Mouse (Mus musculus) frontal cortex, postnatal 36 days (tissue): Measurements from ENCODE around the gene Mindy4.

Experiments
- DNase-seq, 2 experiments: peaks; one replicate each; pipeline ENCODE4 v3.0.0; 2022; ENCODE audit warnings: low spot score in 2 of 2

Gene Mindy4

DNA sequence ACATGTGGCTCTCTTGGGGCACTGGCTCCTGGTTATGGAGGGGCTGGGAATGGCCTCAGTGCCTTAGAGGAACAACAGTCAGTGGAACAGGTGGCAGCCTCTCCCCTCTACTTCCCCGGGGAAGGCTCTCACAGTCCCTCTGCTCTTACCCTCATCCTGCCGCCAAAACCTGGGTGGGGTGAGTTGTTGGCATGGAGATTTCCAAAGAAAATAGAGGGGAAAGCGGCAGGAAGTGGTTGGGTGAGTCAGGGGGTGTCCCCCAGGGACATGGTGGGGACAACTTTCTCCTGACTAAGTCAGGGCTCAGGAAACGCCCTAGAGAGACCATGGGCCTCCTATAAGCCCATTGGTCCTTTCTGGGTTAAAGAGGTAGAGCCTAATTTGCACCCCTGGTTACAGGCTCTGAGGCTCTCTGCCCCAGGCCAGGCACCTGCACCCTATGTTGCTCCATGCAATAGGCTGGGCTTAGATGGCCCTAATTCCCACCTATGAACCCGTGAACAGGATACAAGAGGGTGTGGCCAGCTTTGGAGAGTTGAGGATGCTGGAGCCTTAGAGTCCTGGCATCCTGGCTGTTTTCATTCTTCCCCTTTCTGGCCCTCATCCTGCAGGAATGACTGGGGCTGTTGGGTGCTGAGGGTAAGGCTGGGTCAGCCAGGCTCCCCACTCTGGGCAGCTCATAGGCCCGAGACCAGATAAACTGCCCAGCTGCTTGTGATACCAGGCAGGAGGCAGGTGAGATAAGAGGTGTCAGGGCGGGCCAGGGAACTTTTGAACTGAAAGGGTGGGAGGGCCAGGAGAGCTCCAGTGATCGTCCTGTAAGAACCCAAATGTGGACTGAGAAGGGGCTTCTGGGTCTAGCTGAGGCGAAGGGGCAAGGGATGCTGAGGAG, 136.0 kb downstream of the Mindy4 start:
- no peak for DNase-seq

DNA sequence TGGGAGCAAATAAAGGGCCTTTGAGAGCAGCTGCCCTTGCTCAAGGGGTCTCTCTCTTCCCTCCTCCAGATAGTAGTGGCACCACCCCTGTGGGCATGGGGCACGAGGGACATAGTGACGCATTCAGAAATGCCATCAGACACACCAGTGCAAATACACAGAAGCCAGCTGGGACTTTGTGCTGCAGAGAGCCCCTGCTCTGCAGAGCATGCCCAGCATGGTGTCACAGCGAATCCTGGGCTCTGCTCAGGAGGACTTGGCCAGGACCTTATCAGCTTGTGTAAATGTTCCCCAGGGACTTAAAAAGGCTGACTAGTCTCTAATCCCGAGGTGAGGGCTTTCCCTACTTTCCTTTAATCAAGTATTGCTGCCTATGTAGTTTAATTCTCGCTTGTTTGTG, 138.5 kb downstream of the Mindy4 start:
- DNase-seq, result no peak

DNA sequence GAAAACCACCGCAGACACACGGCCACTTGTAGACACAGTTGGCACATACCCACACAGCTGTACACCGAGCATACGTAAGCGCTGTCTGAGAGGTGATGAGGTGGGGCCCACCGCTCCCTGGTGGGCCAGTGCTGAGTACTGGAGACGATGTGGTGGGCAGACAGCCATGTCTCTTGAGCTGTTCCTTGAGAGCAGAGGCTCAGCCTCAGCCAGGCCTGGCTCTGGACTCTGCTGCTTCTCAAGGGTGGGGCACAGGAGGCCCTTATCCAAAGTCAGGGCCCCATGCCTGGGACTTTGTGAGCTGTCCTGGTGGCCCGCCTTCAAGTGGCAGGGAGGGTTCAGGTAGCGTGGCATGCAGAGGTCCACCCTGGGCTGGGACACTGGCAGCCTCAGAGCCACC, 139.1 kb downstream of the Mindy4 start:
- DNase-seq, result no peak

DNA sequence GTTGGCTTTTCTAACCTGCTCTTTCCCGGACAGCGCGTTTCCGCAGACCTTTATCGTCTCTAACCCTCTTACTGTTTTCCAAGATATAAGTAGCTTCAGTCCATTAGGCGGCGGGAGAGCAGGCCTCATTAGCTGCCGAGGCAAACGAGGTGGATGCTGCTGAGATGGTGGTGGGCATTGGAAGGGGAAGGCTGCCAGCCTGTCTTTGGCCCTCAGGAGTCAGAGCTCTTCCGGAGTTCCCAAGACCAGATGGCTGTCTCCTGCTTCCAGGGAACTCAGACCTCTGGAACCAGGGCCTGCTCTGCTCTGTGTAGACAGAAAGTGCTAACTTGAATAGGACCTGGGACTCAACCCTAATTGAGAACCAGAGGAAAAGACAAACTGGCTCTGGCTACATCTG, 140.3 kb downstream of the Mindy4 start:
- no peak for DNase-seq

DNA sequence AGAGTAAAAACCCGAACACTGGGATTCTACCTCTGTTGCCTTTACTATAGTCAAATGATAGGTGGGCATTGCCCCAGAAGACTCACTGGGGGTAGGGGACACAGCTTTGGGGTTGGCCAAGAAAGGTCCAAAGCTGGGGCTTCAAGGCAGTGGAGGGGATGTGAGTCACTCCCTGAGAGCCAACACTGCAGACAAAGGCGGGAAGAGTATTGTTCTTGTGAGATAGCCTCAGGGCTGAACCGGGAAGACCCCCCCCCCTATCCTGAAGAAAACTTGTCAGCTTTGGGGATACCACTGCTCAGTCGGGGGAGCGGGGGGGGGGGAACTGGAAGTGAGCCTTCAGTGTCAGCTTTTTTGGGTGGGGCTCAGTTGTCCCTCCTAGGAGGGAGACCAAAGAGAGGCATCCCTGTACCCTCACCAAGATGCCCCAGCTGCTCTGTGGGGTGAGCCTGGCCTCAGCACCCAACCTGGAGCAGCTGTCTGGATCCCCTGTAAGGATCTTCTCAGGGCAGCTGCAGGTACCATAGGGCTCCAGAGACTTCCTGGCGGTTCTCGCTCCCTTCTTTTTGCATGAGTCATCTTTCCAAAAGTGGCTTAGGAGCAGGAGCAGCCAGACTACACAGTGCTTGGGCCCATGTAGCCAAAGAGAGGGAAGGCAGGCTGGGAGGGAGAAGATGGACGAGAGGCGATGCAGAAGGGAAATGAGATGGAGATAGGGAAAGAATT, 141.3 kb downstream of the Mindy4 start:
- peak in 1 of 2 experiments; percentile 26 for DNase-seq

DNA sequence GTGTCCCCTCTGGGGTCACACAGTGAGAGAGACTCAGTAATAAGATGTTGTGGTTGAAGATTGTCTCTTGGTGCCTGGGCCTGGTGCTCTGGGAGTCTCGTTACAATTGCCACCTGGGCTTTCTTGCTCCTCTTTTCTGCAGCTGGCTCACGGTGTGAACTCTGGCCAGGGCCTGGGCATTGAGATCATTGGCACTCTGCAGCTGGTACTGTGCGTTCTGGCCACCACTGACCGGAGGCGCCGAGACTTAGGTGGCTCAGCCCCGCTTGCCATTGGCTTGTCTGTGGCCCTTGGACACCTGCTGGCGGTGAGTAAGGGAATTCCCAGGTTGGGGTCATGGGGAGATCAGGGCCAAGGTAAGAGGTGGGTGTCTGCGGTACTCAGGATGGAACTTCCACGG, 142.1 kb downstream of the Mindy4 start:
- DNase-seq, result no peak

DNA sequence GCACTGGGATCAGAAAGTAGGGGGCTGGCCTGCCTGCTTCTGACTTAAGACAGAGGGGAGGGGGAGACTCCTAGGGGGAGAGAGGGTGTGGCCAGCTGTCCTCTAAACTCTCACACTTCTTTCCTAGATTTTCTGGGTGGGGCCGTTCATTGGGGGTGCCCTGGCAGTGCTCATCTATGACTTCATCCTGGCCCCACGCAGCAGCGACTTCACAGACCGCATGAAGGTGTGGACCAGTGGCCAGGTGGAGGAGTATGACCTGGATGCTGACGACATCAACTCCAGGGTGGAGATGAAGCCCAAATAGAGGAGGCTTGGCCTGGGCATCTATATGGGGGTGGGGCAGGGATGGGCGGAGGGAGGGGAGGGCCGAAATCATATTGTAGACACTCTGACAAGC, 143.3 kb downstream of the Mindy4 start:
- DNase-seq, result no peak

DNA sequence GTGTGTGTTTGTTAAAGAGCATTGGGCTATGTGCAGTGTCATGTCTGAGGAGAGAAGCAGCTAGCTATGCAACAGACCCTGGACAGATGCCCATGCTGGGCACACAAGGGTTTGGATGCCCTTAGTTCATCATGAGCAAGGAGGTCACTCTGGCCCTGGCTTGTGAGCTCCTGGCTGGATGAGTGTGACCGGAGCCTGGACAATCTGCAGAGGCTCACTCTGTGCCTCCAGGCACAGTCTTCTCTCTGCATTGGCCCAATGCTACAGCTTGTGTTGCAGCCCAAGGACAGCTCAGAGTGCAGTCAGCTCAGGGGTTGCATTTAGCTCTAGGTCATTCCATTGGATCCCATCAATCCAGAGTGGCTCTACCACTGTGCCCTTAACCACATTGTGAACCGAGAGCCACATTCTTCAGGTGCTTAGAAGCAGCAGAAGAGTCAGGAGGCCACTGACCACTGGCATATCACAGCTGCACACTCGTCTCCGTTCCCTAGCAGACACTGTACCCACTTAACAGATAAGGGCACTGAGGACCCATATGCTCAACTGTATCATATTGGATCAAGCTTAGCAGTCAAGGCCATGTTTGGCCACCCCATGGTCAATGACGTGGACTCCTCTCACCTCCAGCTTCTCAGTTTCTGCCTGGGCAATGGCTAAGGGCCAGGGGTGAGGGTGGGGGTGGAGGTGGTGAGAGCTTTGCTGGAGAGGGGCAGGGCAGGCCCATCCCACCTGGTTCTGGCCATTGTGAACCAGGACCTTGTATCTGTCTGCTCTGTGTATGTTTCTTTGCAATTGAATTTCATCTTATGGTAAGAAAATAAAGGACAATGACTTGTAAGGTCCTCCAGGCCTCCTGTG, 144.8 kb downstream of the Mindy4 start:
- no peak for DNase-seq

DNA sequence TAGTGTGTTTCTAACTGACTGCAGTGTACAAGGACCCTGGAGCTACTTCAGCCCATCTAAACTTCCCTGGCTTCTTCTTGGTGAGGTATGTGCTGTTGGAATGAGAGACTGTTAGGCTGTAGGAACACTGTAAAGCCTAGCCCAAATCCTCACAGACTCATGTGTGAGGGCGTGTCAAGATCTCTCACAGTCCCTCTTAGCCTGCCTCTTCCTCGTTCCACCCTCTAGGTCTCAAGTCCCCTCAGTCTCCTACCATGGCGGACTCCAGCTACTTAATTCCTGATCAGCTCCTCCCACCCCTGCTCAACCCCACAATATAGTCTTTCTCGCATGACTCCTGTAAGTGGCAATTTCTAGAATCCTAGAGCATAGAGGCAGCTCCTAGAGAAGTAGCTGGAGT, 146.0 kb downstream of the Mindy4 start:
- DNase-seq, result no peak

DNA sequence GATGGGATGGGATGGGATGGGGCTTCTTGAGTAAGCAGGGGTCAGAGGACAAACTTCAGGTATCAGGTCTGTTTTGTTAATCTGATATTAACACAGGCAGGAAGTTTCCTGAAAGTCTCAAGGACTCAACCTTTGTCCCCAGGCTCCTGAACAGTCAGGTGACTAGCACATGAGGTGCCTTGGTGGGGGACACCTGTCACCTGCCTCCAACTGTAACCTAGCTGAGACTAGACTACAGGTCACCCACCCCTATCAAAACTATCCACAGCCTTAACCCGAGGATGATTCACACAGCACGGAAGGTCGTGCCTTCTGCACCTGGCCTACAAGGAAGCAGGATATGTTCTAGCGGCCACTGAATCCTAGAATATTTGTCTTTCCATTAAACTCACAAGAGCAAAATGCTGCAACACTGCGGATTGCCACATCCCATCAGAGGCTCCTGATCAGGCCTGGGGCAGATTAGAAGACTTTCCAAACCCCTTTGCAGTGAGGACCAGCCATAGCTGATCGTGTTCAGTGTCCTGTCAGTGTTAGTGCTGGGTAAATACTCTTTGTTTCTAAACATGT, 147.3 kb downstream of the Mindy4 start:
- DNase-seq, result no peak

DNA sequence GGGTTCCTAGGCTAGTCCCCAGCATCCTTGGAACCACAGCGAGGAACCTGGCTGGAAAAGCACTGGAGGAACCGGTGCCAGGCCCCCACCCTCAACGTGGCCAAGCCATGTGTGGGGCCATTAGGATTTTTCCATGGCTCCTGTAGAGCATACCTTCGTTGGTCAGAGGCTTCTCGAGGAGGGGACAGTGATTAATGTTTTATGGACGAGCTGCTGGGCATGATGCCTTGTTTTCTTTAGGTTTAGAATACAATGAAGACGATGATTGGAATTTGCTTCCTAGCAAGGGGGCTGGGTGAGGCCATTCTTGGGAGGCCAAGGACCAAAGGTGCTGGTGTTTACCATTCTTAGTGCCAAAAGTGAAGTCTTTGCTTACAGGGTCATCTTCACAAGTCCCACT, 148.5 kb downstream of the Mindy4 start:
- no peak for DNase-seq

DNA sequence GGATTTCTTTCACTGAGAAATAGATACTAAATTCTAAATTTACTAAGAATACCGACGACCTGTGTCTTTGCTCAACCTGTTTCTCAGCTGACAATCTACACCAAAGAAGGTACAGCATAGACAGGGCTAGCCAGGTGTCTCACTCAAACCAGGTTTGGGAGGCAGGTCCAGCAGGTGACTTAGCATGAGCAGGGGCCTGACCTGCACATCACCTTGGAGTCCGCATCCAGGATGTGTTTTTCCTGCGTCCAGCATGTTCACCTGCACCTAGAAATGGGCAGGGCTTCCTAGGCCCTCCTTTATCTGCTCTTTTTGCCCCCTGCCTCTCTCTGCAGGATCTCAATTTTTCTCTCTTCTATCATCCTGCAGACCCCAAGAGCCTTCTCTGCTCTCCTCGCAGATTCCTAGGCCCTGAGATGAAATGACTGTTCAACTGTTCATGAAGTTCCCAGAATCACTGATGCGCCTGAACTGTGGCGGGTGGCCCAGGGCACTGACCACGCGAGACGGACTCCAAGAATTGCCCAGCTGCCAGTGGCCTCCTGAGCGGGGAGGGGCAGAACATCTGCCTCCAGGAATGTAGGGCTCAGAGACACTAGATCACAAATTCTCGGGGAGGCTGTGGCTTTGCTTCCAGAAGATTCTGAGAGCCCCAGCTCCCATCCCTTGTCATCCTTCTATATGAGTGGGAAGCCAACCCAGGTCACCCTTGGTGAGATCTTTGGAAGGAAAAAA, 150.7 kb downstream of the Mindy4 start:
- no peak for DNase-seq

DNA sequence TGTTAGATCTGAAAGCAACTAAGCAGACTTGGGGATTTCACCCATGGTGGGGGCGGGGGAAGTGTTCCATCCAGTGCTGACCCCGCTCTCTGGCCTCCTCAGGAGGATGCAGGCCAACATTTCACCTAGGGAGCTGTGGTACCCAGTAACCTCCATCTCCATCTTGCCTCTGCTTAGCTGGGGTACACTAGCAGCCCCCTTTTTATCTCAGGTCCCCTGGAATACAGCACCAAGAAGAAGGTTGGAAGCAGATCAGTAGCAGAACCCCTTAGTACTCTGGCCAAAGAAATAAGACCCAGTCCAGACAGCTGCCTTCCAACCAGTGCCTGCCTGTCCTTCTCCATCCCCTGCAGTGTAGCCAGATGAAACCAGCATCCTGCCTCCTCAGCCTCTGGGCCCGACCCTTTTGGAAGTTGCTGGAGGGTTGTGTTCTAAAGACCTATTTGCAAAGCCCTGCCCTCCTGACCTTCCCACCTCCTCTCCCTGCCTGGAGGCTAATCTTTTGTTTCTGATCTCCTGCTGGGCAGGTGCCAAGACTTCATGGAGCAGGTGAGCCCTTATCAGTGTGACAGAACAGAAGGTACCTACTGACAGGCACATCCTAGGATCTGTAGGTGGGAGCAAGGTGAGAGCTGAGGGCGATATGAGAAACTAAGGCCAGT, 151.4 kb downstream of the Mindy4 start:
- no peak for DNase-seq

DNA sequence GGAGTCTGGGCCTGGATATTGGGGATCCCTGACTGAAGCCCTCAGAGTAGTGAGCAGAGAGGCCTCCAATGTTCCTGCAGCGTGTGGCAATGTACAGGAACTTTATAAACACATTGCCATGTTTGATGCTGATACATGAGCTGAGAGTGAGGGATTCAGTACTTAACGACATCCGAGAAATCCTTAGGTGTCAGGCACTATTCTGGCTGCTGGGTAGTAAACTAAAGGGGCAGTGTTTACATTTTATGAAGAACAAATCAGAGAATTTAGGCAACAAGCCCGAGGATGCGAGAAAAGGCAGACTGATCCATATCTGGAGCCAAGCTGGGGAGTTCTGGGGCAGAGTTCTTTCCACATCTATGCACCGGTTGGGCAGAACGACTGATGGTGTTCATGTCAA, 152.4 kb downstream of the Mindy4 start:
- no peak for DNase-seq

DNA sequence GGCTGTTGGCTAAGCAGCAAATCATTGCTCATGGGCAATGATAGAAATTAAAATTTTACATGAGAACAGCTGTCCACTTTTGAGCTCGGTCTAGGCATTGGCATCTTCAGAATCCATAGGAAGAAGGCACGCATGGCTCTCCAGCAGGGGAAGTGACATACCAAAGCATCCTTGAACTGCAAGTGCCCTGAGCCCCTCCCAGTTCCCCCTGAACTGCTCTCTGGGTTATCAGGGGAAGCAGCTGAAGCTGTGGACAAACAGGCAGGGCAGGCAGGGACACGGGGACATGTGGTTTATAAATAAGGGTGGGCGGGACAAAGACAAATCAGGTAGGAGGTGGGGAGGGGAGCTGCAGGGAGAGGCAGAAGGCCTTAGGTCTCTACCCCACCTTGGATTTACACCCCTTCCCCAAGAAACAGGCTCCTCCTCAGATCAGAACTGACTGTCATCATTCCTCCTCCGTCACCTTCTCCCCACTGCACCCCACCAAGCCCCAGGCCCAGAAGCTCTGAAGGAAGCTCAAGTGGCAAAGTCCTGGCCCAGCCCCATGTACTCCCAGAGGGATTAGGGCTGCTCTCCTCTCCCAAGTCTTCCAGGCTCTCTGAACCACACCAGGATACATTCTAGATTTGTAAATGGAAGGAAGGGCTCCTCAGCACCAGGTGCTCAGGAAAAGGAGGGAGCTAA, 153.0 kb downstream of the Mindy4 start:
- no peak for DNase-seq

DNA sequence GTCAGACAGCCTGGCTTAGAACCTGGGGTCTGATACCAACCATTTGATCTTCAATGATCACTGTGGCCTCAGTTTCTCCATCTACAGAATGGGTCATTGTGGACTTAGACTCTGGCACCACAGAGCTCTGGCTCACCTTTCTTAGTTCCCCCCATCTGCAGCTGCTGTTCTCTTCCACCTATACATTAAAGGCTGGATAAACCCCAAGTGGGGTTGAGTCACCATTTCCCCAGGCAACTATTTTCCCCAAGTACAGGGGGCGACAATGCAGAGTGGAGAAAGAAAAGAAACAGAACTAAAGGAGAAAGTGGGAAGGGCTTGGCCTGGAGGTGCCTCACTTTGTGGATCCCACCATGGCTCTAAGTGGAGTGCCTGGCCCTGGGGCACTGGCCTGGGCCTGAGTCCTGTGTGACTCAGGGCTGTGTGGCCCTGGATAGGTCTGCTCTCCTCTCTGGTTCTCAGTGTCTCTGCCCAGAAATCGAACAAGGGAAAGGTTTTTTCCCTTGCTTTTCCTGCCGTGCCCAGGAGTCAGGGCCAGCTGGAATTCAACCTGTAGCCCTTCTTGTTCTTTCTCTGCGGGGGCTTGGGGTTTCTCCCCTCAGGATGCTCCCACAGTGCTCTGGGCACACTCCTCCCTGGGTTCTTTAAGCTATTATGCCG, 153.9 kb downstream of the Mindy4 start:
- DNase-seq, result no peak

DNA sequence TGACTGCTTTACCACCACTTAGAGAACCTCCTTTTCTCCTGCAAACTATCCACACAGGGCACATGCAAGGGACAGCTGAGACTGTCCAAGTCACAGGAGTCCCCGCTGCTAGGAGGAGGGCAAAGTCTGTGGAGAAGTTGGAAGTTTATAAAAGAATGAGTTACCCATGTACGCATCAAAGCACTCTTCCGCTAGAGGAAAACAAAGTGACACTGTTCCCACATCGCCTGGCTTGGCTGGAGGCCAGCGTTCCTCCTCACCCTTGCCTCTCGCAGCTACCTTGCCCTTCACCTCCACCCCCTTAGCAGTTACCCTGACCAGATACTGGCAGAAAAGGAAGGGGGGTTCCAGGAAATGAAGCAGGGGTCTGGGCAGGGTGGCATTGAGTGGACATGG, 154.5 kb downstream of the Mindy4 start:
- no peak for DNase-seq

DNA sequence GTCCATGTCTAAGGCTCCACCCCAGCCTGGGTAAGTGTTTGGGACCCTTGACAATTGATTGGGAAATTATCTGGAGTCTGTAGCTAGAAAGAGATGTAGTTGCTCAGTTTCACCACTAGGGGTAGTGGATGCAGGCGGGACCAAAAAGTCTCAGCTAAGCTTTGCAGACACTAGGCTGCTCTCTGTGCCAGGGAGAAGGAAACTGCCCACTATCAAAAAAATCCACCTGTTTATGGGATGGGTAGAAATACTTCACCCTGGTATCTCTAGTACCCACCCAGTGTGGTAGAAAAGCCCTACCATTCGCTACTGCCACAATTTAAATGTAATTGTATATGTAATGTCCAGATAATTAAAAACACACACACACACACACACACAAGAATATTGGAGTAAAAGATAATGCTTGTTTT, 155.6 kb downstream of the Mindy4 start:
- no peak for DNase-seq

DNA sequence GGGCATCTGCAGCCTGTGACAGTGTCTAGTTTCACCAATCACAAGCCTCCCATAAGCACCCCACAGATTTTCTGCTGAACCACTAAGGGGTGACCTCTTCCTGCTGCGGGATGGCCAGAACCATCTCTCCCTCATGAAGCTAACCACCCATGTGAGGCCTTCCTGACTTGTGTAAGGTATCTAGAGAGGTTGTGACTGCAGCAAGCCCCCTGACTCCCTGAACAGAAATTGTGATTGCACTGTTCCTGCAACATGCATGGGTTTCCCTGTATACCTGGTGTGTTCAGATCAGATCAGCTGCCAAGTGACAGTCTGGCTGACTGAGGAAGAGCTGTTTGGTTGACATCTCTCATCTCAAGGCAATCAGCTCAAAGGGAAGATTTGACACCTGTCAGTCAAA, 159.5 kb downstream of the Mindy4 start:
- no peak for DNase-seq

DNA sequence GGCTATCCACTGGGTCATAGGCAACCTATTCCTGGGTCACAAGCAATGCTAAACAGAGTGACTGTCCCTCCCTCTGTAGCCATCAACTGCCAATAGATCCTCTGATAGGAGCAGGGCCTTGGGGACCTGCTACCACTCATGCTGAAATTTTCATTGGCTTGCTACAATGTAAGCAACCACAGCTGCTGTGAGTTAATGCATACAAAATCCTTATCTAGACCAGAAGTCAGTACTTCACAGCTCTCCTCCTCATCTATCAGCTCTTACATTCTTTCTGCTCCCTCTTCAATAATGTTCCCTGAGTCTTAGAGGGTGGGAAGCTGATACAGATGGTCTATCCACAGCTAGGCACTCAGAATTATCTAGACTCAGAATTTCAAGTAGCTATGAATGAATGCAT, 163.9 kb downstream of the Mindy4 start:
- DNase-seq, result no peak
